ENCODE assay signal across 12 mouse cellular contexts in the genomic region with DNA sequence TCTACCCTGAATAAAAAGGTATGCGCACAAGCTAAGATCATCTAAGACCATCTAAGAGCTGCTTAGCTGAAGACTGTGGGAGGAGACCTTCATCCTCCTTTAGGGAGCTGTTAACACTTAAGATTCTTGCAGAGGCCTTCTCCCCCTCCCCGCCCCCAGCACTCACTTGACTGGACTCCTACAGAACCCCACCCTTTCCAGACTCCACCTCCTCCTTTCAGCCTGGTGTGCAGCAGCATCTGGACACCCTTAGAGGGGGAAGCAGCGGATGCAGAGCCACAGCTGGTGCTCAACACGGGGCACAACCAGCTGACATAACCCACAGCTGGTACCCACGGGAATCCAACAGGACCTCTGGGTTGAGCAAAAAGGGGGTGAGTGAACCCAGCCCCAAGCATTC. TPM values are rescaled to one million over a fixed set of nuclear protein-coding genes. Genes with fewer than 3 reads are reported as not detected.
DNase-seq lines count a peak whose midpoint lies in the region; ATAC-seq lines count a peak whose summit lies in the region.
"Had no signal": no experiment of that assay in that cellular context is flagged by ENCODE, and none has a peak within 500 bp of the region (broad histone marks: within the 10 kb centered on the region; RNA-seq: fewer than 3 reads in every experiment).

No protein-coding gene starts in this region.

- H3K4me2 ChIP-seq in heart, embryonic 14.5 days (ENCODE audit: low read length) = no peak overlapping the region
- no peak overlapping the region for H3K4me2 ChIP-seq in intestine, embryonic 14.5 days (ENCODE audit: low read length)
- no peak overlapping the region for H3K4me2 ChIP-seq in forebrain, embryonic 14.5 days (ENCODE audit: low read length)
- H3K4me2 ChIP-seq: hindbrain, embryonic 14.5 days; neural tube, embryonic 15.5 days had no signal

- intact Hi-C loops in heart, postnatal 36 days (cut with DNase I) = no loop called here

- ATAC-seq in heart, embryonic 14.5 days (ENCODE audit: insufficient number of reproducible peaks, insufficient read depth, low FRiP score, low read depth) = 0 out of 2 replicates have a peak, but pooled peaks have one; percentile 17
- ATAC-seq in intestine, embryonic 14.5 days (replicated peaks; ENCODE audit: low FRiP score, low TSS enrichment, low read depth) = 0 out of 2 replicates have a peak, but pooled peaks have one; percentile 40
- ATAC-seq in megakaryocyte progenitor cell, adult 5-6 weeks (replicated peaks; ENCODE audit: poor library complexity) = peak; percentile 32; the same call in 1 of the 2 replicates
- no peak for ATAC-seq in forebrain, embryonic 14.5 days

- peaks cover 2 to 12% of the 10 kb centered on the region in 2 experiments for H3K4me1 ChIP-seq in heart, embryonic 14.5 days (ENCODE audit: control insufficient read depth in 2 of 2, insufficient read depth in 2 of 2, low read length in 2 of 2)
- H3K4me1 ChIP-seq in intestine, embryonic 14.5 days (replicated peaks; ENCODE audit: control insufficient read depth, insufficient read depth, low read length) = 0 out of 2 replicates have a peak, but pooled peaks cover 12% of the 10 kb centered on the region
- H3K4me1 ChIP-seq in limb, embryonic 10.5 days = peaks cover 15% of the 10 kb centered on the region
- H3K4me1 ChIP-seq in forebrain, embryonic 14.5 days (ENCODE audit: control insufficient read depth, insufficient read depth, low read length) = no peaks in the 10 kb centered on the region
- H3K4me1 ChIP-seq: neural tube, embryonic 15.5 days had no signal

- H3K27ac ChIP-seq in heart, embryonic 14.5 days (replicated peaks in 1 of 2; ENCODE audit: control insufficient read depth in 1 of 2, insufficient read depth in 1 of 2, low read depth in 2 of 2, low read length in 2 of 2) = no peak overlapping the region
- no peak overlapping the region for H3K27ac ChIP-seq in intestine, embryonic 14.5 days (ENCODE audit: low read depth)
- H3K27ac ChIP-seq in limb, embryonic 10.5 days = 0 out of 2 replicates have a peak overlapping the region, but pooled peaks have one; percentile 15
- H3K27ac ChIP-seq in forebrain, embryonic 14.5 days (ENCODE audit: low read depth, low read length) = no peak overlapping the region
- H3K27ac ChIP-seq: hindbrain, embryonic 14.5 days; neural tube, embryonic 15.5 days had no signal

- no peaks in the 10 kb centered on the region for H3K27me3 ChIP-seq in heart, embryonic 14.5 days (ENCODE audit: control insufficient read depth, insufficient read depth, low read length)
- no peaks in the 10 kb centered on the region for H3K27me3 ChIP-seq in intestine, embryonic 14.5 days (replicated peaks; ENCODE audit: control insufficient read depth, insufficient read depth, low read length)
- H3K27me3 ChIP-seq in limb, embryonic 10.5 days (ENCODE audit: low read depth, poor library complexity, severe bottlenecking) = no peaks in the 10 kb centered on the region
- H3K27me3 ChIP-seq in forebrain, embryonic 14.5 days (replicated peaks; ENCODE audit: control insufficient read depth, insufficient read depth, low read length) = no peaks in the 10 kb centered on the region
- H3K27me3 ChIP-seq: neural tube, embryonic 15.5 days had no signal

- H3K9me3 ChIP-seq in heart, embryonic 14.5 days (ENCODE audit: control insufficient read depth, low read length) = no peaks in the 10 kb centered on the region
- H3K9me3 ChIP-seq in intestine, embryonic 14.5 days (ENCODE audit: control insufficient read depth, low read length) = no peaks in the 10 kb centered on the region
- no peaks in the 10 kb centered on the region for H3K9me3 ChIP-seq in limb, embryonic 10.5 days (replicated peaks)
- H3K9me3 ChIP-seq in forebrain, embryonic 14.5 days (replicated peaks; ENCODE audit: control insufficient read depth, low read length) = no peaks in the 10 kb centered on the region
- H3K9me3 ChIP-seq: neural tube, embryonic 15.5 days had no signal

- WGBS in heart, embryonic 14.5 days = 69% methylated on average over 5 of the region's 5 CpGs
- WGBS in intestine, embryonic 14.5 days = 64% methylated on average over 5 of the region's 5 CpGs
- 61% methylated on average over 5 of the region's 5 CpGs for WGBS in limb, embryonic 10.5 days
- WGBS in forebrain, embryonic 14.5 days = 88% methylated on average over 5 of the region's 5 CpGs

- H3K36me3 ChIP-seq in heart, embryonic 14.5 days (ENCODE audit: control insufficient read depth, insufficient read depth, low read length) = no peaks in the 10 kb centered on the region
- no peaks in the 10 kb centered on the region for H3K36me3 ChIP-seq in intestine, embryonic 14.5 days (ENCODE audit: control insufficient read depth, insufficient read depth, low read length)
- no peaks in the 10 kb centered on the region for H3K36me3 ChIP-seq in limb, embryonic 10.5 days
- no peaks in the 10 kb centered on the region for H3K36me3 ChIP-seq in forebrain, embryonic 14.5 days (ENCODE audit: control insufficient read depth, insufficient read depth, low read length)
- H3K36me3 ChIP-seq: neural tube, embryonic 15.5 days had no signal

- no peak overlapping the region for H3K9ac ChIP-seq in heart, embryonic 14.5 days (ENCODE audit: low read length)
- H3K9ac ChIP-seq in intestine, embryonic 14.5 days (ENCODE audit: low read length) = no peak overlapping the region
- H3K9ac ChIP-seq in forebrain, embryonic 14.5 days (ENCODE audit: low read length) = no peak overlapping the region
- H3K9ac ChIP-seq: hindbrain, embryonic 14.5 days; neural tube, embryonic 15.5 days had no signal

- DNase-seq in heart, postnatal 36 days = no peak
- DNase-seq in intestine, embryonic 14.5 days (ENCODE audit: low spot score) = no peak
- DNase-seq in limb, embryonic 10.5 days (ENCODE audit: low spot score) = no peak
- no peak for DNase-seq in urinary bladder, postnatal 25 days (ENCODE audit: low spot score)
- DNase-seq in right cerebral cortex, adult 18-20 months = no peak
- no peak for DNase-seq in forebrain, embryonic 14.5 days (ENCODE audit: low spot score)
- DNase-seq: adrenal gland, postnatal 36 days; B cell, adult 2 months had no signal

- no peak overlapping the region for H3K4me3 ChIP-seq in heart, embryonic 14.5 days (ENCODE audit: control insufficient read depth in 1 of 2, insufficient read depth in 1 of 2, low read depth in 1 of 2, low read length in 2 of 2)
- H3K4me3 ChIP-seq in intestine, embryonic 14.5 days (ENCODE audit: low read depth, low read length) = no peak overlapping the region
- H3K4me3 ChIP-seq in limb, embryonic 10.5 days = no peak overlapping the region
- no peak overlapping the region for H3K4me3 ChIP-seq in forebrain, embryonic 14.5 days (ENCODE audit: low read depth, low read length)
- H3K4me3 ChIP-seq: neural tube, embryonic 15.5 days had no signal

RNA-seq across cellular contexts. Expression of a gene that starts 25.3 kb away (rescaled TPM):
- polyA plus RNA-seq in heart, embryonic 14.5 days (2014; fragmentation: Nextera tagmentation; extraction: Ambion mirVana) = 121 and 134 TPM in 2 replicates
- total RNA-seq in heart, postnatal 36 days (2021) = 100 to 1,000 TPM; 137 to 165 TPM
- 230 TPM in 2 replicates for polyA plus RNA-seq in intestine, embryonic 14.5 days (2014; fragmentation: Nextera tagmentation; extraction: Ambion mirVana)
- polyA plus RNA-seq in limb, embryonic 10.5 days (2016; fragmentation: Nextera tagmentation; extraction: Ambion mirVana) = 352 and 369 TPM in 2 replicates
- total RNA-seq in megakaryocyte progenitor cell, adult 5-6 weeks (2015) = 914 and 949 TPM in 2 replicates
- 277 and 390 TPM in 2 replicates for total RNA-seq in megakaryocyte progenitor cell, adult 5-6 weeks (2017)
- polyA plus RNA-seq in forebrain, embryonic 14.5 days (2014; fragmentation: Nextera tagmentation; extraction: Ambion mirVana) = 182 and 209 TPM in 2 replicates
